ENCODE assay signal across 19 mouse cellular contexts in genomic region chr15:77891766-77892165, GRCm38 (mm10). TPM values are rescaled to one million over a fixed set of nuclear protein-coding genes. Genes with fewer than 3 reads are reported as not detected.
A peak's percentile ranks its signal among the peaks of the same experiment; 100 is the strongest.
DNase-seq lines count a peak whose midpoint lies in the region; ATAC-seq and TF ChIP-seq lines count a peak whose summit lies in the region.
"Had no signal": no experiment of that assay in that cellular context is flagged by ENCODE, and none has a peak within 500 bp of the region (broad histone marks: within the 10 kb centered on the region; RNA-seq: fewer than 3 reads in every experiment).

No protein-coding gene starts in this region.

- peak overlapping the region; percentile 70 for H3K27ac ChIP-seq in gastrocnemius, adult 2 months
- no peak overlapping the region for H3K27ac ChIP-seq in neural tube, embryonic 11.5 days (ENCODE audit: low read depth, low read length)
- H3K27ac ChIP-seq in lung, embryonic 14.5 days (ENCODE audit: low read depth): no peak overlapping the region
- H3K27ac ChIP-seq: embryonic facial prominence, embryonic 12.5 days; heart, embryonic 13.5 days; neural tube, embryonic 12.5 days had no signal

- intact Hi-C loops in gastrocnemius, adult 2 months (cut with DNase I): no loop called here
- intact Hi-C loops in gastrocnemius, postnatal 36 days (cut with DNase I): loop anchor here (5.0 kb wide), 1 partner anchor 39 kb away; no protein-coding TSS in a partner anchor

- no peak for ATAC-seq in neural tube, embryonic 11.5 days (ENCODE audit: insufficient read depth, low FRiP score, low TSS enrichment)
- peak; percentile 35; the same call in 1 of the 2 replicates for ATAC-seq in lung, embryonic 14.5 days (ENCODE audit: insufficient read depth)
- no peak for ATAC-seq in erythroid progenitor cell, adult 5-6 weeks (replicated peaks; ENCODE audit: low FRiP score, poor library complexity, severe bottlenecking)
- ATAC-seq: forebrain, embryonic 14.5 days; inflammation-experienced regulatory T-cells, adult 6 months; Patski had no signal

- H3K4me2 ChIP-seq in neural tube, embryonic 11.5 days (ENCODE audit: low read depth): no peak overlapping the region
- H3K4me2 ChIP-seq in lung, embryonic 14.5 days: no peak overlapping the region
- H3K4me2 ChIP-seq: embryonic facial prominence, embryonic 12.5 days; heart, embryonic 13.5 days; neural tube, embryonic 12.5 days; stomach, embryonic 15.5 days had no signal

- no peaks in the 10 kb centered on the region for H3K9me3 ChIP-seq in neural tube, embryonic 11.5 days (ENCODE audit: control insufficient read depth, low read length)
- H3K9me3 ChIP-seq in lung, embryonic 14.5 days (ENCODE audit: low read depth, low read length): no peaks in the 10 kb centered on the region
- H3K9me3 ChIP-seq: embryonic facial prominence, embryonic 12.5 days; heart, embryonic 13.5 days; neural tube, embryonic 12.5 days; stomach, embryonic 15.5 days had no signal

- no peak overlapping the region for H3K9ac ChIP-seq in neural tube, embryonic 11.5 days (ENCODE audit: low read length)
- no peak overlapping the region for H3K9ac ChIP-seq in lung, embryonic 14.5 days
- H3K9ac ChIP-seq: embryonic facial prominence, embryonic 12.5 days; heart, embryonic 13.5 days; neural tube, embryonic 12.5 days; stomach, embryonic 15.5 days had no signal

- no peaks in the 10 kb centered on the region for H3K27me3 ChIP-seq in neural tube, embryonic 11.5 days (ENCODE audit: control insufficient read depth, insufficient read depth, low read length)
- no peaks in the 10 kb centered on the region for H3K27me3 ChIP-seq in lung, embryonic 14.5 days (ENCODE audit: insufficient read depth, low read length)
- H3K27me3 ChIP-seq: embryonic facial prominence, embryonic 12.5 days; heart, embryonic 13.5 days; neural tube, embryonic 12.5 days; Patski; stomach, embryonic 15.5 days had no signal

- H3K4me1 ChIP-seq in neural tube, embryonic 11.5 days (ENCODE audit: control insufficient read depth, insufficient read depth, low read length): no peaks in the 10 kb centered on the region
- no peaks in the 10 kb centered on the region for H3K4me1 ChIP-seq in lung, embryonic 14.5 days (ENCODE audit: insufficient read depth)
- H3K4me1 ChIP-seq: embryonic facial prominence, embryonic 12.5 days; neural tube, embryonic 12.5 days had no signal

- TF ChIP-seq CTCF in gastrocnemius, adult 2 months (IDR thresholded peaks at IDR 0.05): no peak
- TF ChIP-seq CTCF in lung, embryonic 14.5 days (IDR thresholded peaks at IDR 0.05; ENCODE audit: low read depth): no peak

- WGBS in neural tube, embryonic 11.5 days: 86% methylated on average over 8 of the region's 8 CpGs
- 59% methylated on average over 8 of the region's 8 CpGs for WGBS in lung, embryonic 14.5 days

- DNase-seq in gastrocnemius, adult 2 months: peak; percentile 20
- no peak for DNase-seq in gastrocnemius, postnatal 36 days
- peak; percentile 6 for DNase-seq in neural tube, embryonic 11.5 days (ENCODE audit: low spot score)
- no peak for DNase-seq in neural tube, embryonic 10.5 days (ENCODE audit: extremely low spot score, low spot score)
- peak; percentile 65 for DNase-seq in lung, embryonic 14.5 days
- no peak for DNase-seq in embryo, embryonic 9.5 days (ENCODE audit: extremely low spot score)
- no peak for DNase-seq in right cerebral cortex, postnatal 14 days
- DNase-seq: adrenal gland, adult 8-10 months; cerebellum, adult 11-12 months; layer of hippocampus, postnatal 36 days; right cerebral cortex, postnatal 25 days had no signal

- H3K4me3 ChIP-seq in gastrocnemius, adult 2 months: no peak overlapping the region
- no peak overlapping the region for H3K4me3 ChIP-seq in neural tube, embryonic 11.5 days (ENCODE audit: low read depth, low read length)
- H3K4me3 ChIP-seq in lung, embryonic 14.5 days (ENCODE audit: low read depth, low read length): no peak overlapping the region
- H3K4me3 ChIP-seq: embryonic facial prominence, embryonic 12.5 days; heart, embryonic 13.5 days; neural tube, embryonic 12.5 days; stomach, embryonic 15.5 days had no signal

- no peaks in the 10 kb centered on the region for H3K36me3 ChIP-seq in neural tube, embryonic 11.5 days (ENCODE audit: control insufficient read depth, insufficient read depth, low read length)
- no peaks in the 10 kb centered on the region for H3K36me3 ChIP-seq in lung, embryonic 14.5 days (ENCODE audit: insufficient read depth)
- H3K36me3 ChIP-seq: embryonic facial prominence, embryonic 12.5 days; heart, embryonic 13.5 days; neural tube, embryonic 12.5 days; stomach, embryonic 15.5 days had no signal

RNA-seq across cellular contexts. Expression of gene Txn2, which starts 37.0 kb away (rescaled TPM):
- 100 to 1,000 TPM; 189 to 247 TPM for total RNA-seq in gastrocnemius, adult 2 months (2021)
- 100 to 1,000 TPM; 207 to 218 TPM for total RNA-seq in gastrocnemius, postnatal 36 days (2021)
- polyA plus RNA-seq in neural tube, embryonic 11.5 days (2014; fragmentation: Nextera tagmentation; extraction: Ambion mirVana): 262 and 277 TPM in 2 replicates
- polyA plus RNA-seq in lung, embryonic 14.5 days (2014; fragmentation: Nextera tagmentation; extraction: Ambion mirVana): 209 and 227 TPM in 2 replicates
- 151 and 152 TPM in 2 replicates for total RNA-seq in erythroid progenitor cell, adult 5-6 weeks (2015; ENCODE audit: low replicate concordance)
- 30.3 and 35.2 TPM in 2 replicates for total RNA-seq in erythroid progenitor cell, adult 5-6 weeks (2017; ENCODE audit: low replicate concordance)

RNA-seq across cellular contexts. Expression of gene Myh9, which starts 49.8 kb away (rescaled TPM):
- total RNA-seq in gastrocnemius, adult 2 months (2021): 10 to 100 TPM; 37.4 to 57.4 TPM
- 10 to 100 TPM; 48.4 to 49.1 TPM for total RNA-seq in gastrocnemius, postnatal 36 days (2021)
- 24.5 and 25.3 TPM in 2 replicates for polyA plus RNA-seq in neural tube, embryonic 11.5 days (2014; fragmentation: Nextera tagmentation; extraction: Ambion mirVana)
- polyA plus RNA-seq in lung, embryonic 14.5 days (2014; fragmentation: Nextera tagmentation; extraction: Ambion mirVana): 86.6 and 87.5 TPM in 2 replicates
- 104 and 105 TPM in 2 replicates for total RNA-seq in erythroid progenitor cell, adult 5-6 weeks (2015; ENCODE audit: low replicate concordance)
- 198 and 213 TPM in 2 replicates for total RNA-seq in erythroid progenitor cell, adult 5-6 weeks (2017; ENCODE audit: low replicate concordance)

Comparison
In these comparisons a context has a peak if more than half of its experiments do, and no peak if none do; other contexts are left out.
1. DNase-seq: peak in gastrocnemius, adult 2 months (single experiment), neural tube, embryonic 11.5 days (single experiment) and lung, embryonic 14.5 days (single experiment); none in gastrocnemius, postnatal 36 days (0 of 2), neural tube, embryonic 10.5 days (single experiment), embryo, embryonic 9.5 days (single experiment) and right cerebral cortex, postnatal 14 days (single experiment).